Mouse (Mus musculus): ENCODE measurements around the gene Ddit4. TPM values are rescaled to one million over a fixed set of nuclear protein-coding genes. Genes with fewer than 3 reads are reported as not detected.

Ddit4 gene
- total RNA-seq, 2 experiments from 2014 or later = 59.7 to 80.6 TPM

DNA sequence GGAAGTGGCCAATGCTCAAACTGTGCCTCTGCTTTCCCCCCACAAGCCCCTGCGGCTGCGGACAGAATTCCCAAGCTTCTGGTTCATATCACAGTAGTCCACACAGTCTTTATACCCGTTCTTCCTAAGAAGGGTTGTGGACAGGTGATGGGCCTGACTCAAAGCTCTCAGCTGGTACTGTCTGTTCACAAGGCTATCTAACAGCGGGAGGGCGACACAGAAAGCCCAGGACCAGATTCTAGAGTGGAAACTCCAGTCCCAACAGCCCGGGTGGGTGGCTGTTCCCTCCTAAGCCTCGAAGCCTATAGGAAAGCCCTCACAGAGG lies 31.2 kb downstream of the Ddit4 start:
- DNase-seq (ENCODE audit: low spot score in 2 of 2) = no peak

- DNase-seq (ENCODE audit: low spot score in 2 of 2) = no peak
Observed at GRCm38 (mm10) chr10:59919494-59920181, 32.0 kb downstream of the Ddit4 start.

DNA sequence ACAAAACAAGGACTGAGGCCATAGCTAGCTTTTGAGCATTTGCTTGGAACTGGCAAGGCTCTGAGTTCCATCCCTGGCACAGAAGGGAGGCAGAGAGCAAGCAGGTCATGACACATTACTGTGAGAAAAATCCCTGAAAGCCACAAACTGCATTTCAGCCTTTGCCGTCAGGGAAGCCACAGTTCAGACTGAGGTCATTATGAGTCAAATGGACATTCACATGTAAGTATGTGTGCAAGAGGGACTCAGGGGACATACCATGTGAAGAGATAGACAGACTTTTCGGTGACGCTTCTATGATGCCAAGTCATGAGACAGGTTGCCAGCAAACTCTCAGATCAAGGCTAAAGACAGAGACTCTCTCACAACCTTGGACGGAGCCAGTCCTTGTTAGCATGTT lies 33.5 kb downstream of the Ddit4 start:
- no peak for DNase-seq (ENCODE audit: low spot score in 2 of 2)

GRCm38 (mm10) chr10:59916649-59917048 lies 35.0 kb downstream of the Ddit4 start:
- no peak for DNase-seq (ENCODE audit: low spot score in 2 of 2)

DNA sequence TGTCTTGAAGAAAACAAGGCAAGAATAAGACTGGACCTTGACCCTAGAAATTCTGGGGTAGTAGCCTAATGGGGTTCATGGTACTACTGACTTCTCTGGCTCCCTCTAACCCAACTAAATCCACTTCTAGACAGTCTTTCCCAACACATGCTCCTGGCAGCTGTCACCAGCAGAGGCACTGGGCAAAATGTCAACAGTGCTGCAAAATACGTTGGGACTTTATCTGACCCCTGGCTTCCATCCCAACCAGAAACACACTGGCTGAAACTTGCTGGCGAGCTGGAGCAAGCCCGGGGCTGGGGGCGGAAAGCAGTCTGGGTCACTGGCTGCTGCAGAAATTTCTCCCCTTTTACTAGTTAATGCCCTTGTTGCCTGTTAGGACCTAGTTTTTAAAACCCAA lies 35.5 kb downstream of the Ddit4 start:
- no peak for DNase-seq (ENCODE audit: low spot score in 2 of 2)

DNA sequence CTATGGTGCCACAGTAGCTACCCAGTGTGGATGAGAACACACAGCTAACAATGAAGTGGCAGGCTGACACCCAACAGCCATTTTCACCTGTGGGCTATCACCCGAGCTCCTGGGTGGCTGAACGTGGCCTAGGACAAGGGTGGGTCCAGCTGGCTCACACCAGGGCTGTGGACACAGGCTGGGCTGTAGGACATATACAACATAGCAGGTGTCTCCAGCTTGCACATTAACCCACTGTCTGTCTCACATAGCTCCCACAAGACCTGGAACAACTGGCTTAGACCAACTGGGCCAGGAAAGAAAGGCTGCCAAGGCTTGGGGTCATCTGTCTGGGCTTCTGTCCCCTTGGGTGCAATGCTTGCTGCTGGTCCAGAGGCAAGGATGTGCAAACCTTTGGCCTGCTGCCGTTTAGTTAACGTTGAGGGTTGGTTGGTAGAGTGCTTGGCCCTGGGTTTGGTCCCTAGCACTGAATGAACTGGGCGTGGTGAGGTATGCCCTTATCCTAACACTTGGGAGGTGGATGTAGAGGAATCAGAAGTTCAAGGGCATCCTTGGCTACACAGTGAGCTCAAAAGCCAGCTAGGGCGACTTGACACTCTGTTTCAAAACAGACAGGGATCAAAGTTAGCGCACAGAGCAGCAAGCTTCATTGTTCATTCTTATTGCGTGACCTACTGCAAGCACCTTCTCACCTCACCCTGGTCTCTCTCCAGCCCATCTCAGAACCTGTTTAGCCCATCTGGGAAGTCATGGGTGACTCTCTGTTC lies 36.3 kb downstream of the Ddit4 start:
- no peak for DNase-seq (ENCODE audit: low spot score in 2 of 2)

DNA sequence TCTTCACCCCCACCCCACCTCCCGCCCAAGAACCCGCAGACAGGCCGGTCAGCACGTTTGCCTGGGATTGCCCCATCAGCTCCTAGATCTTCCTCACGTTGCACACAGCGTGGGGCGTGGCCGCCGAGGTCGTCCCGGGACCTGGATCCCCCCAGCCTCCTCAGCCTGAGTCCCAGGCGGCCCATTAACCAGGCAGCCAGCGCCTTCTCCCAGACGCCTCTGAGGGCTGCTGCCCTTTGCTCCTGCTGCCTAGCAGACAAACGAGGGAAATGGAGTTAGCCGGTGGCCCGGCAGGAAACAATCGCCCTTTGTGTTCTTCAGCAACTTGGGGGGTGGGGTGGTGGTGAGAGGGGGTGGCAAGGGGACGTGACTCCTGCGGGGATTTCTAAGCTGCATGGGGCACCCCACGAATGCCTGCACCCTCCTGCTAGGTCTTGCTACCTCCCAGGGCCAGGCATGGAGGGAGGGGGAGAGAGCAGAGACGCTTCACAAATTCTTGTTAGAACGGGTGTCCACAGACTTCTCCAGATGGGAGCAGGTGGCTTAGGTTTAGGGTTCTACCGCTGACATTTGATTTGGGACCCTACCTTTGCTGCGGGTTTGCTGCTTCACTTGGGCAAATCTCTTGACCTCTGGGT lies 40.0 kb downstream of the Ddit4 start:
- DNase-seq (ENCODE audit: low spot score in 2 of 2) = no peak

DNA sequence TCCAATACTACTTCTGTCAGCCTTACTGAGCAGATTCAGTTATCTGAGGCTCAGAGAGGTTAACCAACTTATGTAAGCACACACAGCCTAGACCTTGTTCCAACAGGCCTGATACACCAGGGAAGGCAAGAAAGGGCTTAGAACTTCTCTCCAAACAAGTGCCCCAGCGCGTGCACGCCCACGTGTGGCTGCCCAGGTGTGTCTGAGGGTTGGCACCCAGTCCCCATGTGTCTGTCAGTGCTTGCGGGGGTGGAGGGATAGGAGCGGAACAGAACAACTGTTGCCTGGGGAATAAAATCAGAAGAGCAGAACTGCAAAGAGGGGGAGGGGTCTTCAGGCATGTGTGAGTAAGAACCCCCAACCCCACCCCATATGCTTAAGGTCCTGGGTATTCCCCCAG lies 40.5 kb downstream of the Ddit4 start:
- DNase-seq (ENCODE audit: low spot score in 2 of 2) = no peak

- no peak for DNase-seq (ENCODE audit: low spot score in 2 of 2)
Observed at GRCm38 (mm10) chr10:59909357-59909847, 42.2 kb downstream of the Ddit4 start.

DNA sequence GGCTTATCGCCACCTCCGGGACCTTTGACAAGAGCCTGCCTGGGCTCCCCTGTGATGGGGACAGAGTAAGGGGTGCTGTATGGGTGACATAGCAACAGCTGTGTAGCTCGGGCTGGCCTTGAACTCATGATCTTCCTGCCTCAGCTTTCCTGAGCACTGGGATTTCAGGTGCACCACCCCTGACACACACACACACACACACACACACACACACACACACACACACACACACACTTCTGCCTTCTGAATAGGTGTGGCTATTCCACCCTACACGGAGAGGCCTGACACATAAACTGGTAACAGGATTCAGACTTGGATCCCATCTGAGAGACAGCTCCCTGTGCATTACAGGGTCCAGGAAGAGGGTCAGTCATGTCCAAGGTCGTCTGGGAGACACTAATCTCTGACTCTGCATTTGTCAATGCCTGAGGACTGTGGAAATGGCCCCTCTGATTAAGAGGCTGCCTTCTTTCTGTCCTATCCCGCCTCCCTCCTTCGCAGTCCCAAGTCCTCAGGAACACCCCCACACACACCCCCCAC lies 42.8 kb downstream of the Ddit4 start:
- DNase-seq (ENCODE audit: low spot score in 2 of 2) = no peak

- DNase-seq (ENCODE audit: low spot score in 2 of 2) = no peak
Observed at GRCm38 (mm10) chr10:59907695-59908299, 43.8 kb downstream of the Ddit4 start.

- DNase-seq (ENCODE audit: low spot score in 2 of 2) = no peak
Observed at GRCm38 (mm10) chr10:59907080-59907609, 44.5 kb downstream of the Ddit4 start.

- DNase-seq (ENCODE audit: low spot score in 2 of 2) = no peak
Observed at GRCm38 (mm10) chr10:59903170-59903569, 48.5 kb downstream of the Ddit4 start.

DNA sequence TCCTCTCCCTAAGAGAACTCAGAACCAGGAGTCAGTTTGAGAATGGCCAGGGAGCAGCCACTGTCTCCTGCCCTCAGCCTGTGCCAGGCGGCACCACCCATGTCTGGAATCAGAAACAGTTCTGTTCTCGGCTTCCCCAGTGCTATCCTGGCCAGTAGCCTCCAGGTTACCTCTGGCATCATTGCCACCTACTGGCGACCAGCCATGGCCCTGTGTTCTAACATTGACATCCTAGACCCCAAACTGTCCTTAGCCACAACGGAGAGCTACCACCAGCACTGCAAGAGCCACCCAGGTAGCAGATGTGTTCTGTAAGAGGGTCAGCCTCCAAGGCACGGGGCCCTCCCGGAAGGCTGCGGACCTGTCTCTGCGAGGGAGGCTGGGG lies 49.0 kb downstream of the Ddit4 start:
- DNase-seq (ENCODE audit: low spot score in 2 of 2) = no peak

GRCm38 (mm10) chr10:59901986-59902605 lies 49.5 kb downstream of the Ddit4 start:
- no peak for DNase-seq (ENCODE audit: low spot score in 2 of 2)

DNA sequence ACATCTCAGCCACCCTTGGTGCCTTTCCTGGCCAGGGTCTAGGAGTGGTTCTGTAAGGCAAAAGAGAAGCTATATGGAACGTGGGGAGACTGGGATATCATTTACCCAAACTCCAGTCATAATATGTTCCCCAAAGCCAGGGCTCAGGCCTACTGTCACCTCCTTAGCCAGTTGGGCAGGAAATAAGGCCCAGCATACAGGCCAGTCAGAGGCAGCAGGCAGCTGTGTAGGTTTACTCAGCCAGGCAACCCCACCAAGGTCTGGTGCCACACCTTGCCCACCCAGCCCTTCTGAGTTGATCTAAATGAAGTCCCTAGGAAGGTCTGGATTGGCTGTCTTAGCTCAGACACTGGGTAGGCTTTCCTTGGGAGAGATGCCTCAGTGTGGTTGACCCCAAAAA lies 50.2 kb downstream of the Ddit4 start:
- DNase-seq (ENCODE audit: low spot score in 2 of 2) = no peak

DNA sequence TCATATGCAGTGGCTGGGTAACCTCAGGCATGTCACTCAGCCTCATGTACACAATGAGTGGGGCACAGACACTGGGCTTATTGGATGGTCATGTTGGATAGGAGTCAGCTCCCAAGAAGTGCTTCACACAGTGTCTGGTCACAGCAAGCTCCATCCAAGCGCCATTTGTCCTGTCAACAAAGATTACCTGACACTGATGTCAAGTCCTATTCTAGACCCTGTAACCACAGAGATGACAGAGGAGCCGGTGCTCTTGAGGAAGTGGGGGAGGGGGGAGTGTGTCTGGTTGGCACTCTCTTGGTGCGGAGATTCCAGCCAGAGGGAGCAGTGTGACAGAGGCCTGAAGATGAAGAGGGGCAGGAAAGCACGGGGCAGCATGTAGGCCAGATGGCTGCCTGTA lies 50.7 kb downstream of the Ddit4 start:
- DNase-seq (ENCODE audit: low spot score in 2 of 2) = no peak

- no peak for DNase-seq (ENCODE audit: low spot score in 2 of 2)
Observed at GRCm38 (mm10) chr10:59900174-59900435, 51.5 kb downstream of the Ddit4 start.

Measured in adrenal gland, postnatal 4 days (tissue).